Comparison of ENCODE assay signal across 9 mouse cellular contexts in the genomic region with DNA sequence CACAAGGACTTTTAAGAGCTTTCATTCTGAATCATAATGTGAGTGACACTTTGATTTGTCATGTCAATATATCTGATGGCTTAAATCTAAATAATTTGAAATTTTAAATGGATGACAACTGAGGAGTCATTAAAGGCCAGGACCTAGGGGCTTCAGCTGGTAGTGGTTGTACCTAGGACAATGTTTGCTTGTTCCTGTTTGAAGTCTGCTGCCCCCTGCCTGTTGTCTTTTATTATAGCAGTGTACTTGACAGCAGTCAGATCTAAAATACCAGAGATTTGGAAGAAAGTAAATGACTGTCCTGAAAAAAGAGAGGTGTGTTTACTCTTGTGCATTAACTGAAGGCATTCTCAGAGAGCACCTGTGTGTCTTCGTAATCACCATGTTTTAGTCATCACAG.
DNase-seq lines count a peak whose midpoint lies in the region; ATAC-seq and TF ChIP-seq lines count a peak whose summit lies in the region.
"Had no signal": no experiment of that assay in that cellular context is flagged by ENCODE, and none has a peak within 500 bp of the region (broad histone marks: within the 10 kb centered on the region; RNA-seq: fewer than 3 reads in every experiment).

No protein-coding gene starts in this region.

- H3K4me2 ChIP-seq in liver, embryonic 14.5 days (ENCODE audit: low read depth): no peak overlapping the region
- H3K4me2 ChIP-seq in liver, embryonic 11.5 days: no peak overlapping the region
- H3K4me2 ChIP-seq: lung, embryonic 15.5 days had no signal

- H3K9me3 ChIP-seq in liver, embryonic 14.5 days (ENCODE audit: control insufficient read depth, low read length): no peaks in the 10 kb centered on the region; the same call in 1 of the 2 replicates
- H3K9me3 ChIP-seq in liver, embryonic 11.5 days (ENCODE audit: control insufficient read depth, low read length): no peaks in the 10 kb centered on the region
- H3K9me3 ChIP-seq: lung, embryonic 15.5 days had no signal

- H3K4me1 ChIP-seq in liver, embryonic 14.5 days (replicated peaks; ENCODE audit: control insufficient read depth in 2 of 2, insufficient read depth in 2 of 2, low read length in 1 of 2): no peaks in the 10 kb centered on the region
- H3K4me1 ChIP-seq in liver, embryonic 11.5 days (replicated peaks; ENCODE audit: control insufficient read depth, insufficient read depth, low read length): no peaks in the 10 kb centered on the region
- no peaks in the 10 kb centered on the region for H3K4me1 ChIP-seq in cortical plate, adult 2 months (ENCODE audit: control insufficient read depth, insufficient read depth, low read length)
- H3K4me1 ChIP-seq: lung, embryonic 15.5 days had no signal

- TF ChIP-seq CTCF in liver, embryonic 14.5 days (IDR thresholded peaks at IDR 0.05; ENCODE audit: low read depth): peak; percentile 18; the same call in 1 of the 2 replicates
- 0 out of 2 replicates have a peak, but pooled peaks have one; percentile 24 for TF ChIP-seq CTCF in cortical plate, adult 2 months (IDR thresholded peaks at IDR 0.05; ENCODE audit: extremely low read depth, insufficient read depth, low read length)

- TF ChIP-seq POLR2A in cortical plate, adult 2 months (IDR thresholded peaks at IDR 0.05; ENCODE audit: extremely low read depth, insufficient read depth, low read length): no peak

- H3K27ac ChIP-seq in liver, embryonic 14.5 days: no peak overlapping the region
- no peak overlapping the region for H3K27ac ChIP-seq in liver, embryonic 11.5 days (ENCODE audit: low read depth, low read length)
- no peak overlapping the region for H3K27ac ChIP-seq in cortical plate, adult 2 months (ENCODE audit: insufficient read depth, low read length)
- H3K27ac ChIP-seq: lung, embryonic 15.5 days had no signal

- peak; percentile 56 to 62 for DNase-seq in cerebellum, postnatal 10 days
- no peak for DNase-seq in cerebellum, adult 11-12 months
- DNase-seq in liver, embryonic 14.5 days (ENCODE audit: low read depth in 3 of 3, low spot score in 3 of 3): peak in 1 of 3 experiments; percentile 1
- DNase-seq in liver, embryonic 11.5 days (ENCODE audit: low spot score): no peak
- peak; percentile 40 to 75 for DNase-seq in kidney, postnatal 36 days
- peak; percentile 2 for DNase-seq in splenic B cell, adult 2 months (ENCODE audit: low read depth, low spot score)
- no peak for DNase-seq in cerebellum, adult 8-10 months

- TF ChIP-seq EP300 in liver, embryonic 14.5 days (IDR thresholded peaks at IDR 0.05; ENCODE audit: low read depth): no peak

- no peak overlapping the region for H3K9ac ChIP-seq in liver, embryonic 14.5 days (replicated peaks)
- H3K9ac ChIP-seq in liver, embryonic 11.5 days (ENCODE audit: low read depth, low read length): no peak overlapping the region
- H3K9ac ChIP-seq: lung, embryonic 15.5 days had no signal

- no peak overlapping the region for H3K4me3 ChIP-seq in liver, embryonic 14.5 days (ENCODE audit: insufficient read depth in 1 of 2, low read depth in 2 of 2, low read length in 2 of 2)
- no peak overlapping the region for H3K4me3 ChIP-seq in liver, embryonic 11.5 days (ENCODE audit: low read depth, low read length)
- H3K4me3 ChIP-seq in cortical plate, adult 2 months (ENCODE audit: insufficient read depth, low read length): no peak overlapping the region
- H3K4me3 ChIP-seq: lung, embryonic 15.5 days had no signal

- no peaks in the 10 kb centered on the region for H3K27me3 ChIP-seq in liver, embryonic 14.5 days (ENCODE audit: control insufficient read depth, insufficient read depth, low read length)
- no peaks in the 10 kb centered on the region for H3K27me3 ChIP-seq in liver, embryonic 11.5 days (replicated peaks; ENCODE audit: control insufficient read depth, insufficient read depth, low read length)
- no peaks in the 10 kb centered on the region for H3K27me3 ChIP-seq in splenic B cell, adult 2 months (ENCODE audit: control insufficient read depth, insufficient read depth, low read length, poor library complexity, severe bottlenecking)
- H3K27me3 ChIP-seq: lung, embryonic 15.5 days had no signal

- no peaks in the 10 kb centered on the region for H3K36me3 ChIP-seq in liver, embryonic 14.5 days (replicated peaks; ENCODE audit: control insufficient read depth, insufficient read depth, low read depth)
- no peaks in the 10 kb centered on the region for H3K36me3 ChIP-seq in liver, embryonic 11.5 days (ENCODE audit: control insufficient read depth, insufficient read depth, low read length)
- no peaks in the 10 kb centered on the region for H3K36me3 ChIP-seq in splenic B cell, adult 2 months (ENCODE audit: control insufficient read depth, insufficient read depth, low read length, poor library complexity, severe bottlenecking)
- H3K36me3 ChIP-seq: lung, embryonic 15.5 days had no signal

- WGBS in liver, embryonic 14.5 days (ENCODE audit: insufficient replicate concordance): 71% methylated on average over 1 of the region's 1 CpGs
- WGBS in liver, embryonic 11.5 days: 83% methylated on average over 1 of the region's 1 CpGs

- ATAC-seq in liver, embryonic 14.5 days (ENCODE audit: insufficient read depth): no peak
- no peak for ATAC-seq in liver, embryonic 11.5 days (replicated peaks; ENCODE audit: low FRiP score)

Comparison
In these comparisons a context has a peak if more than half of its experiments do, and no peak if none do; other contexts are left out.
1. DNase-seq: peak in cerebellum, postnatal 10 days (2 of 2), kidney, postnatal 36 days (2 of 2) and splenic B cell, adult 2 months (single experiment); none in cerebellum, adult 11-12 months (single experiment), liver, embryonic 11.5 days (single experiment) and cerebellum, adult 8-10 months (single experiment).